Mouse (Mus musculus) cerebellum, adult 11-12 months (tissue): Measurements from ENCODE around the gene Heatr9.

Source experiments
- DNase-seq: peaks from one replicate; pipeline ENCODE4 v3.0.0; 2022

Heatr9 gene

DNA sequence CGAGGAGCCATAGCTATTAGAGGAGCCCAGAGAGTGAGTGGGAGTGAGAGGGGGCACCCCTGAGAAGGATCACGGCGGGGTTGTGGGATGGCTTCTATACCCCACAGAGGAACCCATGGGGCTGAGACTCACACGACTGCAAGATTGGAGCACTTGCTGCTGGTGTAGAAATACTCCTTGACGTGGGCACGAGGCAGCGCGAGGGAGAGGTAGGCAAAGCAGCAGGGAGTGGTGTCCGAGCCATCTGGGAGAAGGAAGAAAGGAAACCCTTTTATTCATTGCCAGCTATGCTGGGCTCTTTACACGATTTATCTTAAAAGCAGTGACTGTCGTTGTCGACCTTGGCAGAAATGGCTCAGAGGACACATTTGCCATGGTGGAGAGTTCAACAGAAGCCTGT, 7.0 kb upstream of the Heatr9 start:
- DNase-seq = no peak

DNA sequence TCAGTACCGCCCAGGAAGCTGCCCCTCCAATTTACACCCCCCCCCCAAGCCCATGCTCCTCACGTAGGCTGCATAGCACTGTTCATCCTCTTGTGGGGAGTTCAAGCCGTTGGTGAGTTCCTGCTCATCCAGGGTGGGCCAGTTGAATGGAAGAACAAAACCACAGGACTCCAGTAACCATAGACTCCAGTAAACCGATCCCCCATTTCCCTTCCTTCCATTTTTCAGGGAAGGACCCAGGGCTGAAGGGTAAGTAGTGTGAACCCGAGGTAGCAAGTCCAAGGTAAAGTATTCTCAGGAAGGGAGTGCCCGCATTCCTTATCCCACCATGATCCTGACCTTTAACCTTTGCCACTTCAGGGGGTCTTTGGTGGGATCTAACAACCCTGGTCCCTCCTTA, 3.6 kb downstream of the Heatr9 start:
- DNase-seq = no peak

DNA sequence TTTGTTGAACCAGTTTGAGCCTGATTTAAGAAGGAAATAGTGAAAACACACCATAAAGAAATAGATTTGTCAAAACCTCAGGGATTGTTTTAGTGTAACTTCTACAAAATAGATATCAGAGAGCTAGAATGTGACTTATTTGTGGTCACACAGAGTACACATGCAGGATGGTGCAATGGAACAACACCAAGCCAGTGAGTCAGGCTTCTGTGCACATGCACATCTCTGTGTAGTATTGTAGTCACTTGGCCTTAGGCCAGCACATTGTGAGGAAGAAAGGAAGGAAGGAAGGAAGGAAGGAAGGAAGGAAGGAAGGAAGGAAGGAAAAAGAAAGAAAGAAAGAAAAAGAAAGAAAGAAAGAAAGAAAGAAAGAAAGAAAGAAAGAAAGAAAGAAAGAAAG, 4.8 kb downstream of the Heatr9 start:
- DNase-seq = no peak

DNA sequence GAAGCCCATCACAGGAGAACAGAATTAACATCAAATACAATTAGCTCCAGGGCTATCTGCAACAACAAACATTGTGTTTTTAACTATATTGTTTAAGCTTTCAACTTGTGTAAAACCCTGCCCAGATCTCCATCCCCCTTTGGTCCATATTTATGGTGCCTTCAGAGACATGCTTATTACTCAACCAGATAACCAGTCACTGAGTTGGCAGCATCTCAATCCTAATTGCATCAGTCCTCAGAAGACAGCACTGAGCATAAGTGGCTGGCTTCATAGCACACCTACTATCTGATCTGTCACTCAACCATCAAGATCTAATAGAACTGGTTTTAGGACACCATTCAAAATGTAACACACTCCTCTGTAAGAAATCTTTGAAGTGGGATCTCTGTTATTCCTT, 12.5 kb downstream of the Heatr9 start:
- DNase-seq = no peak

DNA sequence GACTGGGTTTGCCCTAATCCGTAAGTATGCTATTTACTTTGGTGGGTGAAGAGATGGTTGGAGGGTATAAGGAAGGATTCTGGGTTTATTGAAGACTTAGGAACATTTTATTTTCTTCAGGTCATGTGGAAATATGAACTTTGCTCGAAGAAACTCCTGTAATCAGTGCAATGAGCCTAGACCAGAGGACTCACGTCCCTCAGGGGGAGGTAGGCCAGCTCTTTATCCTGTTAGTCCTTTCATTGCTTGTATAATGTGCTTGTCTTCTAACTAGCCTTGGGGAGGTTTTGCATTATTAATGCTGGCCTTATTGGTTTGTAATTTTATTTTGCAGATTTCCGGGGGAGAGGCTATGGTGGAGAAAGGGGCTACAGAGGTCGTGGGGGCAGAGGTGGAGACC, 17.7 kb downstream of the Heatr9 start:
- DNase-seq = no peak

DNA sequence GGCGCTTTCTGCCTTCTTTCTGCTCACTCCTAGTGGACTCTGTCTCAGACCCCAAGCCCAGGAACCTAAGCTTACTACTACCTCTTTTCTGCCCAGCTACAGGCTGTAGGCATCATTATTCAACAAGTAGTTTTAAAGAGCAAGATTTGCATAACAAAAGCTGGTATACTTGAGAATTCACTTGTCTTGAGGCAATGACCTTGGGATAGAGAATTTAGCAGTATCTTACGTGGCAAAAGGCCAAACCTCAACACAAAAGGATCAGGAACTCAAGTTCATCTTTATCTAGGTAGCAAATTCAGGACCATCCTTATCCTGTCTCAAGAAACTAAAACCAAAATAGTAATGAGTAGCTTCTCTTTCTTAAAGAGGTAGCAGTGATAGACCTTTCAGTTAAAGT, 26.4 kb downstream of the Heatr9 start:
- no peak for DNase-seq

DNA sequence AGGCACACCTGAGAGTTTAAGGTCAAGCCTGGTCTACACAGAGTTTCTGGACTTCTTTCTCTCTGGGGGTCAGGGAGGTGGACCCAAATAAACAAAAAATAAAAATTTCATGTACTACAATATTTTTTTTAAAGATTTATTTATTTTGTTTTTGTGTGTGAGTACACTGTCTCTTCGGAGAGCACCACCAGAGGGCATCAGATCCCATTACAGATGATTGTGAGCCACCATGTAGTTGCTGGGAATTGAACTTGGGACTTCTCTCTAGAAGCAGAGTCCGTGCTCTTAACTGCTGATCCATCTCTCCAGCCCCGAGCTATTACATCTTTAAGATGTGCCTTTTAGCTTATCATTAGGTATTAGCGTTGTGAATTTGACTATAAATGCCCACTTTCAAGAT, 30.5 kb downstream of the Heatr9 start:
- DNase-seq = no peak

DNA sequence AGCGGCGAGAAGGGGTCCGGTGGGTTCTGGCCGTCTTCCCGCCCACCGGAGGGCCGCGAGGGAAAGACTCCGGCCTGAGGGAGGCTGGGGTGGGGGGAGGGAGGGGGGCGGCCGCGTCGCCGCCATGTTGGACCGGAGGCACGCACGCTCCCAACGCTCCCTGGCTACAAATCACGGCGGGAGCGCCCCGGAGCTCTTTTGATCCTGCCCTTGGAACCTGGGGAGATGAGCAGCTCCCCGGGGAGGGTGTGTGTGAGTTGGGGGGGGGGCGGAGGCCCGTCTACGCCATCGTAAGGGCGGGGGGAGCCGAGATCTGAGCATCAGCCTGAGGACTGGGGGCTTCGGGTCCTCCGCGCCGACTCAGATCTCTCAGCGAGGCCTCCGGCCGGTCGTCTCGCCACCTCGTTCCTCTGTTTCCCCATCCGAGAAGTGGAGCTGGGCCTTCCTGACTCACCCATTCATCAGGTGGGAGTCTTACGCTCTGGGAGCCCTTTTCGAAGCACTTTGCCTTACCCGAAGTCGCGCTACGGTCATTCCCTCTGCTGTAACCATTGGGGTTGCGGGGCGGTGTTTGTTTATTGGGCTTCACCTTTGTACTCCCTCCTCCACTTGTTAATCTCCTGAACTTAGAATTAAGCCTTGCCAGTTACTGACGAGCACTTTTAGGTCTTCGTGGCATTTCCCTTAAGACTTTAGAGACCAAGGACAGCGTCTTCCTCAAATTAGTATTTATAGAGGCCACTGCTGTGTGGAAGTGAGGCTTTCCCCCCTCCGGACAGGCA, 48.5 kb downstream of the Heatr9 start:
- no peak for DNase-seq

DNA sequence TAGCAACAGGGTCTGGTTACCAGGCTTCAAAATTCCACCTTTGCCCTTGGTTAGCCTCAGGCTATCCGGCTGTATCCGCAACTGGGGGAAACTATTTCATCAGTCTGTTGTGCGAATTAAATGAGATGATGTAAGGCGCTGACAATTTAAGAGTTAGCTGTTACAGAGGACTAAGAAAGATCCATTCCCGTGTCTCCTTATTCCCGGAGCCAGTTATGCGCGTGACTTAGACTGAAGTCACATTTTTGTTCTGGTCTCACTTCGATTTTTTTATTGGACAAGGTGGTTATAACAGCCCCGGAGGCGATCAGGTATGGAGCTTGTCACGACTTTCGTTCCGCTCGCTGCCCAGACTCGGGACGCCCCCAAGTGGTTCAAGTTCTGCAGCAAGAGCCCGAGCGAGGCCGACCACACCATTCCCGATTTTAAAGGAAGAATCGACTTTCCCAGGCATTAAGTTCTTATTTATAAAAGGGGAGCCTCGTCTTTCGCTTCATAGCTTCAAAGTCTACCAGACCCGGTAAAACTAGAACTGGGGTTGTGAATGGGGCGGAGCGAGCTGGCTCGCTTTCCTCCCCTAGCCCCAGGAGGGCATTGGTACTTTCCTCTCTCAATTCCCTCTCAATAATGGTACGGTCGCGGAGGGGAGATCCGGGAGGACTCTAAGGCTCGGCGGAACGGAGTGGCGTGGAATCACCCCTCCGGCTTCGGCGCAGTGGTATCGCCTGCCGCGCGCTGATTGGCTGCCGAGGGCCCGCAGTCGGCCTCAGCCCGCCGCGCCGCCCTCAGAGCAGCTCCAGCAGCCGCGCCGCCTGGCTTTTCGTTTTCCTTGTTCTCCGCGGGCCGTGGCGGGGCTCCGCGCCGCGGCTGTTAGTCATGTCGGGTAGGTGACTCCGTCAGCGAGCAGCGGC, 49.4 kb downstream of the Heatr9 start, which contains the start of gene Taf15:
TSS of gene Taf15 (plus strand) at position 763 of the 911 bp plus-strand sequence.
- peak; percentile 99 for DNase-seq

DNA sequence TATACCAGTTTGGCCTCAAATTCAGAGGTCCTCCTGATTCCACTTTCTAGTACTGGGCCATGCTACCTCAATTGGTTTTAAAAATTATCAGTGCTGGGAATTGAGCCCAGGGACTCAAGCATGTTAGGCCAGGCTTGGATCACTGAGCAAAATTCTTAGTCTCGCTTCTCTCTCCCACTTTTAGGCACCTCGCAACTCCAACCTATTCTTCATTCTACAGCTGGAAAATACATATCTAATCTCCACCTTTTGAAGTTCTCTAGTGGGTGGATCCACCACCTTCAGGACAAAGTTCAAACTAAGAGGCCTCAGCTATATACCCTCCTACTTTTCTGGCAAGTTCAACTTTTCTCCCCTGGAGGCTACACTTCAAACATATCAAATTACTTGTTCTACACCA, 50.2 kb downstream of the Heatr9 start:
- DNase-seq = no peak

DNA sequence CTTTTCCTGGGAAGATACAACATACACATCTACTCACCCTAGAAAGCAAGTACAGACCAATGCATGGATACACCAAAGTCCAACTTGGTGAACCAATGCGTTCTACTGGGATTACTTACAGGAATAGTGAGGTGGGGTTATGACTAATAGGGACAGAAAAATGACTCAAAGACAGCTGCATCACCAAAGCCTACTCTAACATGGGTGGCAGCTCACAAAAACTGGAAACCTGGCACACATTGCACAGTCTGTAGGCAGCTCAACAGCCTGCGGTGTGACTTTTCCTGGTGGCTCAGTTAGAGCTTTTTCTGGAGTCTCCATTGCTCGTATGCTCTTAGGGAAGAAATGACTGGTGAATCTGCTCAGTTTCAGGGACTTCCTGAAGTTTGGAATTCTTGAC, 53.2 kb downstream of the Heatr9 start:
- no peak for DNase-seq

DNA sequence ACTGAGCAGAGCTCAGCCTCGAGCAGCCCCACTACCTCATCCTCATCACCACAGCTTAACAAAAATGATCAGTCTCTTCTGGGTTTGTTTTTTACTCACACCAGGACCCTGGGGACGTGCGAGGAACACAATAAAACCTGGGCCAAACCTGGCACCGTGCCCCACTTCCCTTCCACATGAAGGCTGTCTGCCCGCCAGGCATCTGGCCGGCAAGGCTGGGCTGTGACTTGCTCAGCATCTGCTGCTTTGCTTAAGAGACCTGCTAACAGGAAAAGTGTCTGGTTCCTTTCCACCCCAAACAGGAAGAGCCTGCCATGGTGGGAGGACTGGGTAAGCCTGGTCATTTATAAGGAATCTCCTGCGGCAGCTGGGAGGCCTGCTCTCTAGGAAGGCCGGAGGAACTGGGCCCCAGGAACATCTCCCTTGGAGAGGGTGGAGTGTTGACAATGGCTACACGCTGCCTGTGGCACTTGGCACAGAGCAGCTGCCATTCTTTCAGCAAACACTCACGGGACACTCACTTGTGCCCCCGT, 54.8 kb downstream of the Heatr9 start:
- DNase-seq = peak; percentile 62

DNA sequence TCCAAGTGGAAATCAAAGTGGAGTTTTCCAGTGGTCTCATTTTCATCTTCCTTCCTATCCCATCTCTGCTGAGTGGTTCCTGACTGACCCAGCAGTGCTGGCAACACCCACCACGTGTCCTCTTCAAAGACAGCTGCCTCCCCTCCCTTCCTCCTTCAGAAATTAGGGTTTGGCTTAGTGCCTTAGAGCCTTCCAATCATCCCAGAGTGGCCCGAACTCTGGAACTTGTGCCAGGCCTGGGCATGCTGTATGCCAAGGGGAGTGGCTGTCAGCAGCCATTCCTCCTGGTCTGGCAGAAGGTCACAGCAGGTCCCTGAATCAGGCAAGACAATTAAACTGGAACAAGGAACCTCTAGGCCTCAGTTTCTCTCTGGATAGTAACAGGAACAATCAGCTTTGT, 56.0 kb downstream of the Heatr9 start:
- peak; percentile 91 for DNase-seq

DNA sequence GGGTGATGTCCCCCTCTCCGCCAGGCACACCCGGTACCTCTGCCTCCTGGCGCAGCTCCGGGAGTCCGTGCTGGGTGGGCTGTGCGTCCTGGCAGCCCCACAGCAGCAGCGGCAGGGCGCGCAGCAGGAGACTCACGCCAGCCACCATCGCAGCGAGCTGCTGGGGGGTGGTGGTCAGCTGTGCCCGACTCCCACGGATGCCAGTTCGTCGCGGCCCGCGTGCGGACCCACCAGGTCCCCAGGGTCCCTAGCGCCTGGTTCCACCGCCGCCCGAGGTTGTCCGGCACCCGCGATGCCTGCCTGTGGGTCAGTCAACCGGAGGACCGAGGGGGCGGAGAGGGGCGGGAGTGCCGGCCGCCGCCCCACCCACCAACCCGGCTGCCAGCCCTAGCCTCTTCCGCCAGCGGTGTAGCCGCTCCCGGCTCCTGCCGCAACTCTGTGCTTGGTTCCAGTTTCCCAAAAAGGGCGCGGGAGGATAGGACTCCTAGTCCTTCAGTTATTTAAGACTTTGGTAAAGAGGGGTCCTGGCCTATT, 59.2 kb downstream of the Heatr9 start, which contains the start of gene Mmp28:
TSS of gene Mmp28 (minus strand) at position 361 of the 534 bp plus-strand sequence.
- peak; percentile 45 for DNase-seq
